Mouse (Mus musculus): Measurements from ENCODE around the gene Iqsec1. TPM values are rescaled to one million over a fixed set of nuclear protein-coding genes. Genes with fewer than 3 reads are reported as not detected.

The Iqsec1 gene
- polyA plus RNA-seq, 1 experiment from 2014 or later: 33.4 TPM

GRCm38 (mm10) chr6:90736691-90737245 is 251.7 kb downstream of the Iqsec1 start:
- WGBS: under 1% methylated on average over 40 of the region's 52 CpGs
- peak overlapping the region; percentile 96 for H3K9ac ChIP-seq (replicated peaks; ENCODE audit: low read depth, low read length)
- no peaks in the 10 kb centered on the region for H3K36me3 ChIP-seq (ENCODE audit: control insufficient read depth, insufficient read depth, low read length)
- peaks cover 8% of the 10 kb centered on the region; the same call in 1 of the 2 replicates for H3K4me1 ChIP-seq (ENCODE audit: control insufficient read depth, insufficient read depth, low read length)
- no peaks in the 10 kb centered on the region for H3K27me3 ChIP-seq (ENCODE audit: control insufficient read depth, insufficient read depth, low read length)
- H3K27ac ChIP-seq (ENCODE audit: low read depth, low read length): peak overlapping the region; percentile 64
- ATAC-seq (ENCODE audit: low read depth): peak; percentile 68
- peak overlapping the region; percentile 82 for H3K4me3 ChIP-seq (ENCODE audit: low read depth, low read length)
- no peaks in the 10 kb centered on the region for H3K9me3 ChIP-seq (ENCODE audit: control insufficient read depth, low read length)
- H3K4me2 ChIP-seq (ENCODE audit: low read depth, low read length): peak overlapping the region; percentile 99

GRCm38 (mm10) chr6:90736074-90736672 is 252.3 kb downstream of the Iqsec1 start:
- Histone ChIP-seq H3K4me1 (ENCODE audit: control insufficient read depth, insufficient read depth, low read length) (peaks cover 8% of the 10 kb centered on the region; the same call in 1 of the 2 replicates), H3K4me2 (ENCODE audit: low read depth, low read length) (peak overlapping the region; percentile 99), H3K36me3 (ENCODE audit: control insufficient read depth, insufficient read depth, low read length) (no peaks in the 10 kb centered on the region), H3K9ac (replicated peaks; ENCODE audit: low read depth, low read length) (peak overlapping the region; percentile 96), H3K4me3 (ENCODE audit: low read depth, low read length) (peak overlapping the region; percentile 82), H3K27me3 (ENCODE audit: control insufficient read depth, insufficient read depth, low read length) (no peaks in the 10 kb centered on the region), H3K27ac (ENCODE audit: low read depth, low read length) (0 out of 2 replicates have a peak overlapping the region, but pooled peaks have one; percentile 34), H3K9me3 (ENCODE audit: control insufficient read depth, low read length) (no peaks in the 10 kb centered on the region)
- ATAC-seq (ENCODE audit: low read depth): peak; percentile 53
- under 1% methylated on average over 49 of the region's 69 CpGs for WGBS

- no peak; the same call in 1 of the 2 replicates for ATAC-seq (ENCODE audit: low read depth)
- Histone ChIP-seq H3K27ac (ENCODE audit: low read depth, low read length) (no peak overlapping the region), H3K36me3 (ENCODE audit: control insufficient read depth, insufficient read depth, low read length) (no peaks in the 10 kb centered on the region), H3K9ac (replicated peaks; ENCODE audit: low read depth, low read length) (peak overlapping the region; percentile 96), H3K4me3 (ENCODE audit: low read depth, low read length) (peak overlapping the region; percentile 82), H3K9me3 (ENCODE audit: control insufficient read depth, low read length) (no peaks in the 10 kb centered on the region), H3K4me1 (ENCODE audit: control insufficient read depth, insufficient read depth, low read length) (peaks cover 8% of the 10 kb centered on the region; the same call in 1 of the 2 replicates), H3K4me2 (ENCODE audit: low read depth, low read length) (peak overlapping the region; percentile 99), H3K27me3 (ENCODE audit: control insufficient read depth, insufficient read depth, low read length) (no peaks in the 10 kb centered on the region)
- 36% methylated on average over 4 of the region's 4 CpGs for WGBS
These were observed 253.0 kb downstream of the Iqsec1 start for GRCm38 (mm10) chr6:90735396-90736036.

- no peaks in the 10 kb centered on the region for H3K9me3 ChIP-seq (ENCODE audit: control insufficient read depth, low read length)
- H3K27ac ChIP-seq (ENCODE audit: low read depth, low read length): no peak overlapping the region
- no peak overlapping the region for H3K4me2 ChIP-seq (ENCODE audit: low read depth, low read length)
- H3K36me3 ChIP-seq (ENCODE audit: control insufficient read depth, insufficient read depth, low read length): no peaks in the 10 kb centered on the region
- H3K4me1 ChIP-seq (ENCODE audit: control insufficient read depth, insufficient read depth, low read length): peaks cover 14% of the 10 kb centered on the region; the same call in 1 of the 2 replicates
- ATAC-seq (ENCODE audit: low read depth): no peak
- no peaks in the 10 kb centered on the region for H3K27me3 ChIP-seq (ENCODE audit: control insufficient read depth, insufficient read depth, low read length)
- no peak overlapping the region for H3K4me3 ChIP-seq (ENCODE audit: low read depth, low read length)
- no peak overlapping the region; the same call in 1 of the 2 replicates for H3K9ac ChIP-seq (replicated peaks; ENCODE audit: low read depth, low read length)
These were observed 253.7 kb downstream of the Iqsec1 start for GRCm38 (mm10) chr6:90734806-90735205.

GRCm38 (mm10) chr6:90731327-90731726 is 257.2 kb downstream of the Iqsec1 start:
- no peak overlapping the region for H3K27ac ChIP-seq (ENCODE audit: low read depth, low read length)
- H3K4me2 ChIP-seq (ENCODE audit: low read depth, low read length): no peak overlapping the region
- H3K4me3 ChIP-seq (ENCODE audit: low read depth, low read length): no peak overlapping the region
- ATAC-seq (ENCODE audit: low read depth): no peak
- H3K27me3 ChIP-seq (ENCODE audit: control insufficient read depth, insufficient read depth, low read length): no peaks in the 10 kb centered on the region
- H3K9ac ChIP-seq (replicated peaks; ENCODE audit: low read depth, low read length): no peak overlapping the region
- H3K36me3 ChIP-seq (ENCODE audit: control insufficient read depth, insufficient read depth, low read length): no peaks in the 10 kb centered on the region
- peaks cover 18% of the 10 kb centered on the region; the same call in 1 of the 2 replicates for H3K4me1 ChIP-seq (ENCODE audit: control insufficient read depth, insufficient read depth, low read length)
- WGBS: 17% methylated on average over 4 of the region's 4 CpGs
- H3K9me3 ChIP-seq (ENCODE audit: control insufficient read depth, low read length): no peaks in the 10 kb centered on the region

- no peaks in the 10 kb centered on the region for H3K27me3 ChIP-seq (ENCODE audit: control insufficient read depth, insufficient read depth, low read length)
- no peak overlapping the region for H3K9ac ChIP-seq (replicated peaks; ENCODE audit: low read depth, low read length)
- no peak overlapping the region for H3K27ac ChIP-seq (ENCODE audit: low read depth, low read length)
- WGBS: 17% methylated on average over 5 of the region's 5 CpGs
- no peaks in the 10 kb centered on the region for H3K36me3 ChIP-seq (ENCODE audit: control insufficient read depth, insufficient read depth, low read length)
- no peak overlapping the region for H3K4me2 ChIP-seq (ENCODE audit: low read depth, low read length)
- no peak for ATAC-seq (ENCODE audit: low read depth)
- no peak overlapping the region for H3K4me3 ChIP-seq (ENCODE audit: low read depth, low read length)
- H3K9me3 ChIP-seq (ENCODE audit: control insufficient read depth, low read length): no peaks in the 10 kb centered on the region
- peaks cover 19% of the 10 kb centered on the region for H3K4me1 ChIP-seq (ENCODE audit: control insufficient read depth, insufficient read depth, low read length)
These were observed 258.7 kb downstream of the Iqsec1 start for GRCm38 (mm10) chr6:90729829-90730228.

GRCm38 (mm10) chr6:90728491-90728931 is 260.0 kb downstream of the Iqsec1 start:
- Histone ChIP-seq H3K36me3 (ENCODE audit: control insufficient read depth, insufficient read depth, low read length) (no peaks in the 10 kb centered on the region), H3K4me2 (ENCODE audit: low read depth, low read length) (no peak overlapping the region), H3K4me1 (ENCODE audit: control insufficient read depth, insufficient read depth, low read length) (peaks cover 24% of the 10 kb centered on the region), H3K9me3 (ENCODE audit: control insufficient read depth, low read length) (no peaks in the 10 kb centered on the region), H3K9ac (replicated peaks; ENCODE audit: low read depth, low read length) (no peak overlapping the region), H3K27ac (ENCODE audit: low read depth, low read length) (no peak overlapping the region), H3K27me3 (ENCODE audit: control insufficient read depth, insufficient read depth, low read length) (no peaks in the 10 kb centered on the region), H3K4me3 (ENCODE audit: low read depth, low read length) (no peak overlapping the region)
- ATAC-seq (ENCODE audit: low read depth): peak; percentile 83
- WGBS: 0% methylated on average over 1 of the region's 1 CpGs

- Histone ChIP-seq H3K36me3 (ENCODE audit: control insufficient read depth, insufficient read depth, low read length) (no peaks in the 10 kb centered on the region), H3K4me2 (ENCODE audit: low read depth, low read length) (no peak overlapping the region), H3K4me3 (ENCODE audit: low read depth, low read length) (no peak overlapping the region), H3K9ac (replicated peaks; ENCODE audit: low read depth, low read length) (no peak overlapping the region), H3K27me3 (ENCODE audit: control insufficient read depth, insufficient read depth, low read length) (no peaks in the 10 kb centered on the region), H3K4me1 (ENCODE audit: control insufficient read depth, insufficient read depth, low read length) (peaks cover 24% of the 10 kb centered on the region), H3K9me3 (ENCODE audit: control insufficient read depth, low read length) (no peaks in the 10 kb centered on the region), H3K27ac (ENCODE audit: low read depth, low read length) (no peak overlapping the region)
- 84% methylated on average over 3 of the region's 3 CpGs for WGBS
- ATAC-seq (ENCODE audit: low read depth): no peak
These were observed 260.7 kb downstream of the Iqsec1 start for GRCm38 (mm10) chr6:90727826-90728225.

- Histone ChIP-seq H3K4me2 (ENCODE audit: low read depth, low read length) (no peak overlapping the region), H3K27me3 (ENCODE audit: control insufficient read depth, insufficient read depth, low read length) (no peaks in the 10 kb centered on the region), H3K36me3 (ENCODE audit: control insufficient read depth, insufficient read depth, low read length) (no peaks in the 10 kb centered on the region), H3K4me1 (ENCODE audit: control insufficient read depth, insufficient read depth, low read length) (peaks cover 24% of the 10 kb centered on the region), H3K9ac (replicated peaks; ENCODE audit: low read depth, low read length) (no peak overlapping the region), H3K4me3 (ENCODE audit: low read depth, low read length) (no peak overlapping the region), H3K9me3 (ENCODE audit: control insufficient read depth, low read length) (no peaks in the 10 kb centered on the region), H3K27ac (ENCODE audit: low read depth, low read length) (no peak overlapping the region)
- ATAC-seq (ENCODE audit: low read depth): no peak
- WGBS: 59% methylated on average over 2 of the region's 2 CpGs
These were observed 261.8 kb downstream of the Iqsec1 start for GRCm38 (mm10) chr6:90726711-90727122.
